Comparison of ENCODE assay signal across 9 mouse cellular contexts in genomic region chr8:120735770-120736481, GRCm38 (mm10). TPM values are rescaled to one million over a fixed set of nuclear protein-coding genes. Genes with fewer than 3 reads are reported as not detected.
A peak's percentile ranks its signal among the peaks of the same experiment; 100 is the strongest.
DNase-seq lines count a peak whose midpoint lies in the region; ATAC-seq and TF ChIP-seq lines count a peak whose summit lies in the region.
"Had no signal": no experiment of that assay in that cellular context is flagged by ENCODE, and none has a peak within 500 bp of the region (broad histone marks: within the 10 kb centered on the region; RNA-seq: fewer than 3 reads in every experiment).

Irf8 (plus strand) TSS chr8:120736358.

- under 1% methylated on average over 59 of the region's 62 CpGs for WGBS in forebrain, embryonic 11.5 days
- WGBS in heart, embryonic 14.5 days = under 1% methylated on average over 56 of the region's 62 CpGs
- under 1% methylated on average over 60 of the region's 62 CpGs for WGBS in kidney, postnatal 0 days
- under 1% methylated on average over 57 of the region's 62 CpGs for WGBS in liver, embryonic 11.5 days

- H3K36me3 ChIP-seq in forebrain, embryonic 11.5 days (ENCODE audit: control insufficient read depth, insufficient read depth, low read length) = no peaks in the 10 kb centered on the region
- no peaks in the 10 kb centered on the region for H3K36me3 ChIP-seq in heart, embryonic 14.5 days (ENCODE audit: control insufficient read depth, insufficient read depth, low read length)
- no peaks in the 10 kb centered on the region for H3K36me3 ChIP-seq in kidney, postnatal 0 days (ENCODE audit: insufficient read depth, low read length)
- no peaks in the 10 kb centered on the region for H3K36me3 ChIP-seq in liver, embryonic 11.5 days (ENCODE audit: control insufficient read depth, insufficient read depth, low read length)

- DNase-seq in B cell, adult 2 months = peak; percentile 94 to 96
- peak; percentile 55 for DNase-seq in brain, embryonic 18.5 days (ENCODE audit: low read depth, low spot score)
- peak; percentile 93 for DNase-seq in forebrain, embryonic 11.5 days (ENCODE audit: low spot score)
- peak; percentile 90 for DNase-seq in kidney, postnatal 0 days (ENCODE audit: low spot score)
- peak; percentile 78 for DNase-seq in liver, embryonic 11.5 days (ENCODE audit: low spot score)
- DNase-seq in spleen, postnatal 36 days (ENCODE audit: low spot score in 2 of 2) = peak; percentile 91 to 92

- H3K4me3 ChIP-seq in forebrain, embryonic 11.5 days (ENCODE audit: low read depth, low read length) = peak within 1 kb of the TSS; percentile 41
- H3K4me3 ChIP-seq in heart, embryonic 14.5 days (ENCODE audit: control insufficient read depth in 1 of 2, insufficient read depth in 1 of 2, low read depth in 1 of 2, low read length in 2 of 2) = peak within 1 kb of the TSS; percentile 45 to 48
- H3K4me3 ChIP-seq in kidney, postnatal 0 days (replicated peaks; ENCODE audit: low read depth, low read length) = peak within 1 kb of the TSS; percentile 47
- H3K4me3 ChIP-seq in liver, embryonic 11.5 days (ENCODE audit: low read depth, low read length) = peak within 1 kb of the TSS; percentile 50

- no peaks in the 10 kb centered on the region for H3K9me3 ChIP-seq in forebrain, embryonic 11.5 days (ENCODE audit: control insufficient read depth, low read length)
- no peaks in the 10 kb centered on the region for H3K9me3 ChIP-seq in heart, embryonic 14.5 days (ENCODE audit: control insufficient read depth, low read length)
- no peaks in the 10 kb centered on the region for H3K9me3 ChIP-seq in kidney, postnatal 0 days (replicated peaks; ENCODE audit: low read length)
- no peaks in the 10 kb centered on the region for H3K9me3 ChIP-seq in liver, embryonic 11.5 days (ENCODE audit: control insufficient read depth, low read length)

- TF ChIP-seq CTCF in kidney, postnatal 0 days (IDR thresholded peaks at IDR 0.05; ENCODE audit: low read depth) = peak; percentile 40

- H3K27ac ChIP-seq in forebrain, embryonic 11.5 days (ENCODE audit: low read depth, low read length) = no peak within 1 kb of the TSS
- H3K27ac ChIP-seq in heart, embryonic 14.5 days (replicated peaks in 1 of 2; ENCODE audit: control insufficient read depth in 1 of 2, insufficient read depth in 1 of 2, low read depth in 2 of 2, low read length in 2 of 2) = no peak within 1 kb of the TSS
- H3K27ac ChIP-seq in kidney, postnatal 0 days = peak within 1 kb of the TSS; percentile 44; the same call in 1 of the 2 replicates
- no peak within 1 kb of the TSS for H3K27ac ChIP-seq in liver, embryonic 11.5 days (ENCODE audit: low read depth, low read length)

- peaks cover 2% of the 10 kb centered on the region; the same call in 1 of the 2 replicates for H3K4me1 ChIP-seq in forebrain, embryonic 11.5 days (replicated peaks; ENCODE audit: control insufficient read depth, insufficient read depth, low read length)
- peaks cover 5% of the 10 kb centered on the region in 2 experiments; a peak in 2 of 4 replicates for H3K4me1 ChIP-seq in heart, embryonic 14.5 days (ENCODE audit: control insufficient read depth in 2 of 2, insufficient read depth in 2 of 2, low read length in 2 of 2)
- H3K4me1 ChIP-seq in kidney, postnatal 0 days (replicated peaks; ENCODE audit: insufficient read depth, low read length) = 0 out of 2 replicates have a peak, but pooled peaks cover 4% of the 10 kb centered on the region
- no peaks in the 10 kb centered on the region for H3K4me1 ChIP-seq in liver, embryonic 11.5 days (replicated peaks; ENCODE audit: control insufficient read depth, insufficient read depth, low read length)

- peak within 1 kb of the TSS; percentile 43 for H3K9ac ChIP-seq in forebrain, embryonic 11.5 days (ENCODE audit: low read length)
- H3K9ac ChIP-seq in heart, embryonic 14.5 days (ENCODE audit: low read length) = peak within 1 kb of the TSS; percentile 63
- peak within 1 kb of the TSS; percentile 59 for H3K9ac ChIP-seq in kidney, postnatal 0 days (ENCODE audit: low read depth, low read length)
- H3K9ac ChIP-seq in liver, embryonic 11.5 days (ENCODE audit: low read depth, low read length) = peak within 1 kb of the TSS; percentile 6; the same call in 1 of the 2 replicates

- peak within 1 kb of the TSS; percentile 81 for H3K4me2 ChIP-seq in forebrain, embryonic 11.5 days (ENCODE audit: low read depth, low read length, severe bottlenecking)
- H3K4me2 ChIP-seq in heart, embryonic 14.5 days (ENCODE audit: low read length) = peak within 1 kb of the TSS; percentile 93
- H3K4me2 ChIP-seq in kidney, postnatal 0 days (ENCODE audit: low read length) = peak within 1 kb of the TSS; percentile 92
- H3K4me2 ChIP-seq in liver, embryonic 11.5 days = peak within 1 kb of the TSS; percentile 74

- ATAC-seq in forebrain, embryonic 11.5 days (replicated peaks; ENCODE audit: low FRiP score) = peak; percentile 89
- ATAC-seq in heart, embryonic 14.5 days (ENCODE audit: insufficient number of reproducible peaks, insufficient read depth, low FRiP score, low read depth) = peak; percentile 87
- ATAC-seq in kidney, postnatal 0 days (replicated peaks; ENCODE audit: low FRiP score, low read depth) = peak; percentile 90
- peak; percentile 81 for ATAC-seq in liver, embryonic 11.5 days (replicated peaks; ENCODE audit: low FRiP score)
- peak; percentile 77 for ATAC-seq in monocyte, adult 5-6 weeks (replicated peaks; ENCODE audit: insufficient number of reproducible peaks, low FRiP score, low TSS enrichment, poor library complexity, severe bottlenecking)

- peaks cover 22% of the 10 kb centered on the region for H3K27me3 ChIP-seq in forebrain, embryonic 11.5 days (ENCODE audit: control insufficient read depth, insufficient read depth, low read length)
- H3K27me3 ChIP-seq in heart, embryonic 14.5 days (ENCODE audit: control insufficient read depth, insufficient read depth, low read length) = peaks cover 42% of the 10 kb centered on the region
- H3K27me3 ChIP-seq in kidney, postnatal 0 days (ENCODE audit: insufficient read depth, low read length) = peaks cover 11% of the 10 kb centered on the region; the same call in 1 of the 2 replicates
- H3K27me3 ChIP-seq in liver, embryonic 11.5 days (replicated peaks; ENCODE audit: control insufficient read depth, insufficient read depth, low read length) = peaks cover 55% of the 10 kb centered on the region

RNA-seq across cellular contexts. Expression of gene Irf8, which starts in this region (rescaled TPM):
- 2.7 and 3.7 TPM in 2 replicates for polyA plus RNA-seq in forebrain, embryonic 11.5 days (2014; fragmentation: Nextera tagmentation; extraction: Ambion mirVana)
- polyA plus RNA-seq in heart, embryonic 14.5 days (2014; fragmentation: Nextera tagmentation; extraction: Ambion mirVana) = 7.5 and 8.5 TPM in 2 replicates
- polyA plus RNA-seq in kidney, postnatal 0 days (2015; fragmentation: Nextera tagmentation; extraction: Ambion mirVana) = 15.7 TPM in 2 replicates
- 10.5 and 12.3 TPM in 2 replicates for polyA plus RNA-seq in liver, embryonic 11.5 days (2014; fragmentation: Nextera tagmentation; extraction: Ambion mirVana)
- 235 to 408 TPM (median 258 TPM) in 3 replicates for total RNA-seq in monocyte, adult 5-6 weeks (2017)
- polyA plus RNA-seq: C2C12 had no signal

Comparison
In these comparisons a context has a peak if more than half of its experiments do, and no peak if none do; other contexts are left out.
1. H3K9ac ChIP-seq: peak in every context shown above with its lines; median percentile 63 in heart, embryonic 14.5 days; 59 in kidney, postnatal 0 days; 43 in forebrain, embryonic 11.5 days; 6 in liver, embryonic 11.5 days.